Mouse (Mus musculus) C2C12 (cell line): ENCODE measurements around the gene Map2k6. TPM values are rescaled to one million over a fixed set of nuclear protein-coding genes. Genes with fewer than 3 reads are reported as not detected.

ENCODE experiments used
- H3K27me3 ChIP-seq: one replicate; pipeline ENCODE4 v1.6.1; 2011; ENCODE audit not compliant: control insufficient read depth, insufficient read depth, insufficient read length
- H3K36me3 ChIP-seq: one replicate; pipeline ENCODE4 v1.6.1; 2011; ENCODE audit not compliant: control insufficient read depth, insufficient read depth
- H3K4me3 ChIP-seq: one replicate; pipeline ENCODE4 v1.5.1; 2011; ENCODE audit warnings: mild to moderate bottlenecking, control low read depth; ENCODE audit not compliant: poor library complexity, insufficient read depth, severe bottlenecking
- H3K79me2 ChIP-seq: one replicate; pipeline ENCODE4 v1.6.1; 2011; ENCODE audit not compliant: control insufficient read depth, insufficient read depth
- H3K79me3 ChIP-seq: one replicate; pipeline ENCODE4 v1.6.1; 2011; ENCODE audit warnings: low read depth, control low read depth
- H3ac ChIP-seq: one replicate; pipeline ENCODE3; 2011; ENCODE audit warnings: low read depth; ENCODE audit not compliant: control insufficient read depth, insufficient read length
- CEBPB ChIP-seq: IDR thresholded peaks from one replicate; pipeline ENCODE4 v1.6.1; 2011; ENCODE audit warnings: low read depth, mild to moderate bottlenecking, control low read depth, moderate library complexity
- CTCF ChIP-seq: IDR thresholded peaks from one replicate; pipeline ENCODE4 v1.5.1; 2011; ENCODE audit not compliant: control insufficient read depth, insufficient read depth, insufficient read length
- FOSL1 ChIP-seq: IDR thresholded peaks from one replicate; pipeline ENCODE4 v1.8.0; 2011; ENCODE audit warnings: mild to moderate bottlenecking, low read length; ENCODE audit not compliant: poor library complexity, insufficient read depth, severe bottlenecking
- MAX ChIP-seq: IDR thresholded peaks from one replicate; pipeline ENCODE4 v1.6.1; 2011; ENCODE audit warnings: mild to moderate bottlenecking, control low read depth
- MYOD1 ChIP-seq: IDR thresholded peaks from one replicate; pipeline ENCODE4 v1.6.1; 2011; ENCODE audit warnings: low read depth; ENCODE audit not compliant: control insufficient read depth, insufficient read length
- MYOG ChIP-seq: IDR thresholded peaks from one replicate; pipeline ENCODE4 v1.6.1; 2011; ENCODE audit not compliant: control insufficient read depth, insufficient read length; ENCODE audit errors: extremely low read depth
- USF1 ChIP-seq: IDR thresholded peaks from one replicate; pipeline ENCODE4 v1.6.1; 2011; ENCODE audit warnings: low read depth, mild to moderate bottlenecking, control low read depth, moderate library complexity
- polyA plus RNA-seq: library from polyadenylated mRNA; unstranded; fragments of >200 nt; fragmentation: generic; extraction: Trizol; gene quantifications from one replicate; pipeline ENCODE4 v1.2.1, GENCODE M21; 2012; ENCODE audit warnings: missing spikeins

Map2k6 gene
- polyA plus RNA-seq, 1 experiment: 4.8 TPM

GRCm38 (mm10) chr11:110478978-110479384 lies 80.1 kb downstream of the Map2k6 start:
- H3K4me3 ChIP-seq: peak overlapping the region; percentile 3
- H3K36me3 ChIP-seq: peaks cover 7% of the 10 kb centered on the region
- no peaks in the 10 kb centered on the region for H3K27me3 ChIP-seq
- H3ac ChIP-seq: peak overlapping the region; percentile 32
- TF ChIP-seq MYOD1: no peak
- peaks cover 8% of the 10 kb centered on the region for H3K79me2 ChIP-seq
- peaks cover 8% of the 10 kb centered on the region for H3K79me3 ChIP-seq

GRCm38 (mm10) chr11:110481406-110481805 lies 82.5 kb downstream of the Map2k6 start:
- Histone ChIP-seq H3ac (no peak overlapping the region), H3K79me2 (peaks cover 8% of the 10 kb centered on the region), H3K4me3 (no peak overlapping the region), H3K27me3 (no peaks in the 10 kb centered on the region), H3K36me3 (peaks cover 7% of the 10 kb centered on the region), H3K79me3 (peaks cover 8% of the 10 kb centered on the region)
- TF ChIP-seq MYOG (no peak), MYOD1 (no peak), MAX (no peak), CEBPB (no peak), USF1 (no peak), CTCF (no peak), FOSL1 (no peak)

- Histone ChIP-seq H3K36me3 (peaks cover 7% of the 10 kb centered on the region), H3K79me3 (peaks cover 8% of the 10 kb centered on the region), H3K27me3 (no peaks in the 10 kb centered on the region), H3ac (no peak overlapping the region), H3K4me3 (no peak overlapping the region), H3K79me2 (peaks cover 8% of the 10 kb centered on the region)
- TF ChIP-seq MYOG (no peak), MAX (no peak), CTCF (no peak), CEBPB (no peak), USF1 (no peak), MYOD1 (no peak), FOSL1 (no peak)
These were observed 83.3 kb downstream of the Map2k6 start for GRCm38 (mm10) chr11:110482176-110482575.

GRCm38 (mm10) chr11:110482649-110483048 lies 83.7 kb downstream of the Map2k6 start:
- no peak for TF ChIP-seq MYOD1
- Histone ChIP-seq H3K79me3 (peaks cover 8% of the 10 kb centered on the region), H3K36me3 (peaks cover 7% of the 10 kb centered on the region), H3K79me2 (peaks cover 8% of the 10 kb centered on the region), H3K27me3 (no peaks in the 10 kb centered on the region), H3ac (no peak overlapping the region), H3K4me3 (no peak overlapping the region)

- Histone ChIP-seq H3ac (no peak overlapping the region), H3K4me3 (no peak overlapping the region), H3K79me2 (peaks cover 8% of the 10 kb centered on the region), H3K27me3 (no peaks in the 10 kb centered on the region), H3K36me3 (peaks cover 7% of the 10 kb centered on the region), H3K79me3 (peaks cover 8% of the 10 kb centered on the region)
- TF ChIP-seq MYOD1 (no peak), CTCF (peak; percentile 7), USF1 (no peak), CEBPB (no peak), FOSL1 (no peak)
These were observed 84.2 kb downstream of the Map2k6 start for GRCm38 (mm10) chr11:110483165-110483564.

GRCm38 (mm10) chr11:110484426-110484825 lies 85.5 kb downstream of the Map2k6 start:
- TF ChIP-seq CTCF: no peak
- TF ChIP-seq MYOG: no peak
- no peak for TF ChIP-seq CEBPB
- TF ChIP-seq USF1: no peak
- no peak for TF ChIP-seq MAX
- no peak for TF ChIP-seq MYOD1
- TF ChIP-seq FOSL1: no peak
- H3ac ChIP-seq: no peak overlapping the region
- H3K79me3 ChIP-seq: peaks cover 8% of the 10 kb centered on the region
- H3K4me3 ChIP-seq: no peak overlapping the region
- H3K27me3 ChIP-seq: no peaks in the 10 kb centered on the region
- peaks cover 8% of the 10 kb centered on the region for H3K79me2 ChIP-seq
- H3K36me3 ChIP-seq: peaks cover 7% of the 10 kb centered on the region
